Mouse (Mus musculus): ENCODE results near the gene Eif2b1.

DNA sequence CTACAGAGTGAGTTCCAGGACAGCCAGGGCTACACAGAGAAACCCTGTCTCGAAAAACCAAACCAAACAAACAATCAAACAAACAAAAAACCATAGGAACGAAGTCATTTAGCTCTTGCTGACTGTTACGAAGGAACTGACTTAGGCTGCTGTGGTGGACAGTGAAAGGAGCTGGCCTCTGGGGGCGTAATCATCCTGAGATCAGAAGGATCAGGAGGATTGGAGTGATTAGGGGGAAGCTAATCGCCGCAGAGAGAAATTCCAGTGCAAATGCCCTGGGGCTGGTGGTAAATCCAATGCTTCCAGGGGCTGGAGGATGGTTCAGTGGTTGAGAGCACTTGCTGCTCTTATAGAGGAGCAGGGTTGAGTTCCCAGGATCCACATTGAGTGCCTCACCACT is 25.3 kb downstream of the Eif2b1 start:
- TF ChIP-seq CTCF (IDR thresholded peaks at IDR 0.05; ENCODE audit: low read depth, low read length) (no peak), GATA2 (IDR thresholded peaks at IDR 0.05; ENCODE audit: borderline replicate concordance, low read depth, low read length) (no peak), TAL1 (conservative IDR thresholded peaks at IDR 0.05; ENCODE audit: low read depth, low read length) (no peak)

All from G1E (cell line).